Mouse (Mus musculus): ENCODE measurements around the gene Arl13b. TPM values are rescaled to one million over a fixed set of nuclear protein-coding genes. Genes with fewer than 3 reads are reported as not detected.

The Arl13b gene
- polyA plus RNA-seq, 1 experiment from 2014 or later = 22.1 TPM

- no peak overlapping the region for H3K9ac ChIP-seq (replicated peaks; ENCODE audit: low read depth, low read length)
- H3K9me3 ChIP-seq (ENCODE audit: control insufficient read depth, low read length) = no peaks in the 10 kb centered on the region
- H3K4me1 ChIP-seq (replicated peaks; ENCODE audit: control insufficient read depth, insufficient read depth, low read length) = no peaks in the 10 kb centered on the region
- no peak overlapping the region for H3K4me2 ChIP-seq (ENCODE audit: low read length)
- H3K4me3 ChIP-seq (replicated peaks; ENCODE audit: low read length) = no peak overlapping the region
- H3K36me3 ChIP-seq (ENCODE audit: control insufficient read depth, insufficient read depth) = no peaks in the 10 kb centered on the region
- no peak for ATAC-seq
- WGBS = 64% methylated on average over 4 of the region's 4 CpGs
- no peaks in the 10 kb centered on the region for H3K27me3 ChIP-seq (replicated peaks; ENCODE audit: control insufficient read depth, insufficient read depth, low read length)
- H3K27ac ChIP-seq (ENCODE audit: low read length) = no peak overlapping the region
Measured at GRCm38 (mm10) chr16:62753079-62753478, 93.8 kb downstream of the Arl13b start.

DNA sequence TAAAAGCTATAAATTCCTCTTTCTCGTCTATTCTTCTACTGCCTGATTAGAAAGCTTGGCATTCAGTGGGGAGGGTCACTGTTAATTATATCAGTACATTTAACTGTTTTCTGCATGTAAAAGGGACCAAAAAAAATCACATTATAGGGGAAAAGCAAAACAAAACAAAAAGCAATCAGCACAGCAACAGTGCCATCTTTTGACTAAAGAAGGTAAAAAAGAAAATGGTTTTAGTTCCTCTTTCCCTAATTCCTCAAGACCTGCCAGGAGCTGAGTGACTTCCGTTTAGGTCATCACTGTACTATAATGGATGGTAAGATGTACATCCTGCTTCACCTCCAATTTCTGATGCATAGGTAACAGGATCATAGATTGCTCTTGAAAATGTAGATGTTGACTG, 101.0 kb downstream of the Arl13b start:
- Histone ChIP-seq H3K27me3 (replicated peaks; ENCODE audit: control insufficient read depth, insufficient read depth, low read length) (no peaks in the 10 kb centered on the region), H3K4me1 (replicated peaks; ENCODE audit: control insufficient read depth, insufficient read depth, low read length) (no peaks in the 10 kb centered on the region), H3K9me3 (ENCODE audit: control insufficient read depth, low read length) (no peaks in the 10 kb centered on the region), H3K36me3 (ENCODE audit: control insufficient read depth, insufficient read depth) (no peaks in the 10 kb centered on the region), H3K4me2 (ENCODE audit: low read length) (no peak overlapping the region), H3K9ac (replicated peaks; ENCODE audit: low read depth, low read length) (no peak overlapping the region), H3K4me3 (replicated peaks; ENCODE audit: low read length) (no peak overlapping the region), H3K27ac (ENCODE audit: low read length) (no peak overlapping the region)
- no peak for ATAC-seq
- WGBS = 53% methylated on average over 2 of the region's 2 CpGs

Small RNA genes lying within 50 kb of the gene (microRNA-seq; reads per million reads assigned to microRNA genes)
- not detected for gene Gm25986

Other genes with a start within 250 kb of the Arl13b start
- gene Nsun3, start 60.2 kb downstream of the Arl13b start, polyA plus RNA-seq (2015; fragmentation: Nextera tagmentation; extraction: Ambion mirVana) = 11.2 and 11.9 TPM in 2 replicates
- gene Stx19, start 32.4 kb downstream of the Arl13b start, polyA plus RNA-seq (2015; fragmentation: Nextera tagmentation; extraction: Ambion mirVana) = 0.55 and 0.71 TPM in 2 replicates
- 8.7 and 10.9 TPM in 2 replicates for gene Pros1, start 7.3 kb upstream of the Arl13b start, polyA plus RNA-seq (2015; fragmentation: Nextera tagmentation; extraction: Ambion mirVana)